Mouse (Mus musculus): Measurements from ENCODE around the gene Fasl. TPM values are rescaled to one million over a fixed set of nuclear protein-coding genes. Genes with fewer than 3 reads are reported as not detected.
A peak's percentile ranks its signal among the peaks of the same experiment; 100 is the strongest.

Fasl gene
- polyA plus RNA-seq, 1 experiment: 1.1 TPM

DNA sequence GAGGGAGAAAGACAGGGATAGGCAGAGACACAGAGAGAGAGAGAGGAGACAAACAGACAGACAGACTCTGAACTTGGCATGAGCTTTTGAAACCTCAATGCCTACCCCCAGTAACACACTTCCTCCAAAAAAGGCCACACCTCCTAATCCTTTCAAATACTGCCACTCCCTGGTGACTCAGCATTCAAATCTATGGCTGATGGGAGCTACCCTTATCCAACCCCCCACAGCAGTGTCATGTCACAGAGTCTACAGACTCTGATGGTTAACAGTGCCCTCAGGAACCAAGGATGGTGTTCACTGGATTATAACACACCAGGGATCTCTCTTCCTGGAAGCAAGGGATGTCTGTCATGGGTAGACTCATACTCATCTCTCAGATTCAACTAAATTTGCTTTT lies 11.5 kb upstream of the Fasl start:
- no peaks in the 10 kb centered on the region for H3K36me3 ChIP-seq (ENCODE audit: control insufficient read depth, insufficient read depth, low read length)
- peaks cover 31% of the 10 kb centered on the region for H3K4me1 ChIP-seq (ENCODE audit: control insufficient read depth, insufficient read depth, insufficient read length)
- TF ChIP-seq CTCF (IDR thresholded peaks at IDR 0.05; ENCODE audit: extremely low read depth, insufficient read depth, insufficient read length, insufficient replicate concordance): no peak
- TF ChIP-seq POLR2A (IDR thresholded peaks at IDR 0.05; ENCODE audit: low read depth, low read length): no peak
- H3K27me3 ChIP-seq (ENCODE audit: control insufficient read depth, insufficient read depth, low read length): no peaks in the 10 kb centered on the region
- no peak for DNase-seq (ENCODE audit: low read depth in 1 of 2, low spot score in 2 of 2)
- H3K27ac ChIP-seq (ENCODE audit: insufficient read depth, low read length): peak overlapping the region; percentile 55
- no peak overlapping the region for H3K4me3 ChIP-seq (ENCODE audit: extremely low read depth, insufficient read depth, insufficient read length)

DNA sequence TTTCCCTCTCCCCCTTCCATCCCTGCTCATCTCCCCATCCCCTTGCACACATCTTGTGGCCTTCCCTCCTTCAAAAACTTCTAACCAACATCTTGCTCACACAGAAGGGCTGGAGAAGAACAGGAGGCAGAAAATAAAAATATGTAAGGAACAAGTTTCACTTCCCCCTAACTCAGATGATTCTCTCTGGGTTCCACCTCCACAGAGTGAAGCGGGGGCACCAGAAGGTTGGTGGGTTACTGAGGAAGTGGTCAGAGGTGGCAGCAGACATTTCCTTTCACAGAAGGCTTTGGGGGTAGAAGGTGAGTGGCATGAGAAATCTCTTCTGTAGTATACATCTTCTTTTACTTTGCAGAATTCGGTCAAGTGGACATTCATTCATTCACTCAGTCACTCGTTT lies 10.6 kb upstream of the Fasl start:
- Histone ChIP-seq H3K27me3 (ENCODE audit: control insufficient read depth, insufficient read depth, low read length) (no peaks in the 10 kb centered on the region), H3K4me3 (ENCODE audit: extremely low read depth, insufficient read depth, insufficient read length) (no peak overlapping the region), H3K27ac (ENCODE audit: insufficient read depth, low read length) (peak overlapping the region; percentile 86), H3K36me3 (ENCODE audit: control insufficient read depth, insufficient read depth, low read length) (no peaks in the 10 kb centered on the region), H3K4me1 (ENCODE audit: control insufficient read depth, insufficient read depth, insufficient read length) (peaks cover 26% of the 10 kb centered on the region)
- TF ChIP-seq POLR2A (IDR thresholded peaks at IDR 0.05; ENCODE audit: low read depth, low read length) (no peak), CTCF (IDR thresholded peaks at IDR 0.05; ENCODE audit: extremely low read depth, insufficient read depth, insufficient read length, insufficient replicate concordance) (no peak)
- peak; percentile 63 to 69 for DNase-seq (ENCODE audit: low read depth in 1 of 2, low spot score in 2 of 2)
- WGBS: 20% methylated on average over 3 of the region's 3 CpGs

DNA sequence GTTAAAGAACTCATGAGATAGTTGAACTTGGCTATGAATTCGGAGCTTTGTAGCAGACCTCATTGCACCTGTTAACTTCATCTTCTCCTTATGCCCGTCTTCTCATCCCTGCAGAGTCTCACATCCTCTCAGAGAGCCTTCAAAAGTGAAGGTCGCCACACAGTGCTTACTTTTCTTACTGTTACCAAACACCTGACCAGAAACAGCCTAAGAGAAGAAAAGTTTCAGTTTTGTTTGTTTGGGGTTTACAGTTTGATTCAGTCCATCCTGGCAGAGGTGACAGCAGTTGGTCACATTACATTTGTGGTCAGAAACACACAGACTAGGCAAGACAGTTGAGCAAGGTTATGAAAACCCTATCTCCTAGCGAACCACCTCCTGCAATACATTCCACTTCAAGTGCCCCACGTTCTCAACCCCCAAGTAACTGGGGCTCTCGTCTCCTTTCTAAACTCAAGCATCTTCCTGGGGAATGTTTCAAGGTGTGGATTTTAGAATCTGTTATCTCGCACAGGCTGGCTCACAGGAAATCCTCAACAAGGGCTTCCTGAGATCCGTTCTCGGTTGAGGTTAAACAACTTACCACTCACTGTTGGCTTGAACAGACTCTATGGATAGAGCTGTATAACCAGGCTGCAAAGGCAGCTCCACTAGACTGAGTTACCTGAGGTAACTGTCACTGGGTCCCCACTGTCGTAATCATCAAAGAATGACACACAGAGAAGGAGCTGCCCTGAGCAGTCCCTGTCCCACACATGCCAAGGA lies 6.3 kb upstream of the Fasl start:
- 20% methylated on average over 10 of the region's 10 CpGs for WGBS
- Histone ChIP-seq H3K36me3 (ENCODE audit: control insufficient read depth, insufficient read depth, low read length) (no peaks in the 10 kb centered on the region), H3K27me3 (ENCODE audit: control insufficient read depth, insufficient read depth, low read length) (no peaks in the 10 kb centered on the region), H3K27ac (ENCODE audit: insufficient read depth, low read length) (peak overlapping the region; percentile 49; the same call in 1 of the 2 replicates), H3K4me3 (ENCODE audit: extremely low read depth, insufficient read depth, insufficient read length) (no peak overlapping the region), H3K4me1 (ENCODE audit: control insufficient read depth, insufficient read depth, insufficient read length) (peaks cover 25% of the 10 kb centered on the region)
- DNase-seq (ENCODE audit: low read depth in 1 of 2, low spot score in 2 of 2): no peak
- no peak for TF ChIP-seq CTCF (IDR thresholded peaks at IDR 0.05; ENCODE audit: extremely low read depth, insufficient read depth, insufficient read length, insufficient replicate concordance)
- TF ChIP-seq POLR2A (IDR thresholded peaks at IDR 0.05; ENCODE audit: low read depth, low read length): no peak

- no peak overlapping the region for H3K4me3 ChIP-seq (ENCODE audit: extremely low read depth, insufficient read depth, insufficient read length)
- H3K36me3 ChIP-seq (ENCODE audit: control insufficient read depth, insufficient read depth, low read length): no peaks in the 10 kb centered on the region
- TF ChIP-seq CTCF (IDR thresholded peaks at IDR 0.05; ENCODE audit: extremely low read depth, insufficient read depth, insufficient read length, insufficient replicate concordance) (no peak), POLR2A (IDR thresholded peaks at IDR 0.05; ENCODE audit: low read depth, low read length) (no peak)
- WGBS: 11% methylated on average over 3 of the region's 3 CpGs
- H3K27ac ChIP-seq (ENCODE audit: insufficient read depth, low read length): no peak overlapping the region
- DNase-seq (ENCODE audit: low read depth in 1 of 2, low spot score in 2 of 2): no peak
- H3K4me1 ChIP-seq (ENCODE audit: control insufficient read depth, insufficient read depth, insufficient read length): peaks cover 18% of the 10 kb centered on the region
- no peaks in the 10 kb centered on the region for H3K27me3 ChIP-seq (ENCODE audit: control insufficient read depth, insufficient read depth, low read length)
Measured at GRCm38 (mm10) chr1:161793321-161793720, 5.0 kb upstream of the Fasl start.

DNA sequence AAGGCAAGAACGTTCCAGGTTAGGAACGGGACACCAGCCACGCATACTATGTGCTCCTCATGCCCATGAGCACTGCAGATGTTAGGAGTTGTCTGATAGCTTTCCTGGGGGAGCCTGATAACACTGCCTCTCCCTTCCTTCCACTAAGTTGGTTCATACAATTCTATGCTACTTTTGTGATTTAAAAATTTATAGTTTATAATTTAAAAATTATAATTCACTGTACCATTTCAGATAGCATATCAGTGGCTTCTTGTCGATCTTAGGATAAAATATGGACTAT lies 4.3 kb upstream of the Fasl start:
- H3K36me3 ChIP-seq (ENCODE audit: control insufficient read depth, insufficient read depth, low read length): no peaks in the 10 kb centered on the region
- DNase-seq (ENCODE audit: low read depth in 1 of 2, low spot score in 2 of 2): no peak
- WGBS: 89% methylated on average over 4 of the region's 4 CpGs
- no peaks in the 10 kb centered on the region for H3K27me3 ChIP-seq (ENCODE audit: control insufficient read depth, insufficient read depth, low read length)
- no peak overlapping the region for H3K27ac ChIP-seq (ENCODE audit: insufficient read depth, low read length)
- TF ChIP-seq POLR2A (IDR thresholded peaks at IDR 0.05; ENCODE audit: low read depth, low read length) (no peak), CTCF (IDR thresholded peaks at IDR 0.05; ENCODE audit: extremely low read depth, insufficient read depth, insufficient read length, insufficient replicate concordance) (no peak)
- H3K4me3 ChIP-seq (ENCODE audit: extremely low read depth, insufficient read depth, insufficient read length): no peak overlapping the region
- H3K4me1 ChIP-seq (ENCODE audit: control insufficient read depth, insufficient read depth, insufficient read length): peaks cover 15% of the 10 kb centered on the region

GRCm38 (mm10) chr1:161791854-161792686 lies 3.8 kb upstream of the Fasl start:
- no peak for DNase-seq (ENCODE audit: low read depth in 1 of 2, low spot score in 2 of 2)
- Histone ChIP-seq H3K4me1 (ENCODE audit: control insufficient read depth, insufficient read depth, insufficient read length) (peaks cover 15% of the 10 kb centered on the region), H3K4me3 (ENCODE audit: extremely low read depth, insufficient read depth, insufficient read length) (no peak overlapping the region), H3K36me3 (ENCODE audit: control insufficient read depth, insufficient read depth, low read length) (no peaks in the 10 kb centered on the region), H3K27ac (ENCODE audit: insufficient read depth, low read length) (no peak overlapping the region), H3K27me3 (ENCODE audit: control insufficient read depth, insufficient read depth, low read length) (no peaks in the 10 kb centered on the region)
- no peak for TF ChIP-seq CTCF (IDR thresholded peaks at IDR 0.05; ENCODE audit: extremely low read depth, insufficient read depth, insufficient read length, insufficient replicate concordance)
- TF ChIP-seq POLR2A (IDR thresholded peaks at IDR 0.05; ENCODE audit: low read depth, low read length): no peak
- 80% methylated on average over 8 of the region's 8 CpGs for WGBS

GRCm38 (mm10) chr1:161782725-161783124 lies 5.6 kb downstream of the Fasl start:
- DNase-seq (ENCODE audit: low read depth in 1 of 2, low spot score in 2 of 2): no peak
- Histone ChIP-seq H3K36me3 (ENCODE audit: control insufficient read depth, insufficient read depth, low read length) (no peaks in the 10 kb centered on the region), H3K4me3 (ENCODE audit: extremely low read depth, insufficient read depth, insufficient read length) (no peak overlapping the region), H3K27ac (ENCODE audit: insufficient read depth, low read length) (no peak overlapping the region), H3K27me3 (ENCODE audit: control insufficient read depth, insufficient read depth, low read length) (no peaks in the 10 kb centered on the region), H3K4me1 (ENCODE audit: control insufficient read depth, insufficient read depth, insufficient read length) (peaks cover 3% of the 10 kb centered on the region; the same call in 1 of the 2 replicates)
- 89% methylated on average over 2 of the region's 2 CpGs for WGBS
- TF ChIP-seq CTCF (IDR thresholded peaks at IDR 0.05; ENCODE audit: extremely low read depth, insufficient read depth, insufficient read length, insufficient replicate concordance): no peak
- no peak for TF ChIP-seq POLR2A (IDR thresholded peaks at IDR 0.05; ENCODE audit: low read depth, low read length)

Measured in spleen, adult 2 months (tissue).